ENCODE assay signal across 9 mouse cellular contexts in genomic region chr1:181246487-181247138, GRCm38 (mm10). TPM values are rescaled to one million over a fixed set of nuclear protein-coding genes. Genes with fewer than 3 reads are reported as not detected.
DNase-seq lines count a peak whose midpoint lies in the region; ATAC-seq and TF ChIP-seq lines count a peak whose summit lies in the region.
"Had no signal": no experiment of that assay in that cellular context is flagged by ENCODE, and none has a peak within 500 bp of the region (broad histone marks: within the 10 kb centered on the region; RNA-seq: fewer than 3 reads in every experiment).

No protein-coding gene starts in this region.

- peaks cover 14% of the 10 kb centered on the region; the same call in 1 of the 2 replicates for H3K4me1 ChIP-seq in hindbrain, embryonic 10.5 days (replicated peaks)
- no peaks in the 10 kb centered on the region for H3K4me1 ChIP-seq in hindbrain, postnatal 0 days (ENCODE audit: insufficient read depth, low read length)
- H3K4me1 ChIP-seq in G1E (ENCODE audit: insufficient read depth, low read depth, low read length) = peaks cover 28% of the 10 kb centered on the region
- H3K4me1 ChIP-seq in liver, embryonic 15.5 days (replicated peaks) = peaks cover 64% of the 10 kb centered on the region
- no peaks in the 10 kb centered on the region for H3K4me1 ChIP-seq in forebrain, embryonic 11.5 days (replicated peaks; ENCODE audit: control insufficient read depth, insufficient read depth, low read length)
- H3K4me1 ChIP-seq: midbrain, embryonic 15.5 days had no signal

- H3K36me3 ChIP-seq in hindbrain, embryonic 10.5 days = no peaks in the 10 kb centered on the region
- no peaks in the 10 kb centered on the region for H3K36me3 ChIP-seq in hindbrain, postnatal 0 days (ENCODE audit: insufficient read depth, low read length)
- H3K36me3 ChIP-seq in G1E (replicated peaks) = no peaks in the 10 kb centered on the region
- no peaks in the 10 kb centered on the region for H3K36me3 ChIP-seq in liver, embryonic 15.5 days (replicated peaks)
- no peaks in the 10 kb centered on the region for H3K36me3 ChIP-seq in forebrain, embryonic 11.5 days (ENCODE audit: control insufficient read depth, insufficient read depth, low read length)
- H3K36me3 ChIP-seq: midbrain, embryonic 15.5 days had no signal

- ATAC-seq in hindbrain, postnatal 0 days = no peak
- peak; percentile 29; the same call in 1 of the 2 replicates for ATAC-seq in G1E (ENCODE audit: extremely low read depth, insufficient number of reproducible peaks, low FRiP score, poor library complexity, severe bottlenecking)
- peak; percentile 75 for ATAC-seq in liver, embryonic 15.5 days (ENCODE audit: insufficient read depth)
- ATAC-seq in forebrain, embryonic 11.5 days (replicated peaks; ENCODE audit: low FRiP score) = no peak
- ATAC-seq: midbrain, embryonic 15.5 days had no signal

- H3K4me3 ChIP-seq in hindbrain, embryonic 10.5 days = no peak overlapping the region
- no peak overlapping the region for H3K4me3 ChIP-seq in hindbrain, postnatal 0 days (ENCODE audit: low read length)
- no peak overlapping the region; the same call in 1 of the 2 replicates for H3K4me3 ChIP-seq in G1E (ENCODE audit: low read depth, low read length)
- peak overlapping the region; percentile 21 for H3K4me3 ChIP-seq in liver, embryonic 15.5 days (replicated peaks)
- H3K4me3 ChIP-seq in forebrain, embryonic 11.5 days (ENCODE audit: low read depth, low read length) = no peak overlapping the region
- H3K4me3 ChIP-seq: midbrain, embryonic 15.5 days had no signal

- H3K27ac ChIP-seq in hindbrain, embryonic 10.5 days = peak overlapping the region; percentile 59
- H3K27ac ChIP-seq in hindbrain, postnatal 0 days = no peak overlapping the region
- peak overlapping the region; percentile 94 for H3K27ac ChIP-seq in liver, embryonic 15.5 days (replicated peaks)
- H3K27ac ChIP-seq in forebrain, embryonic 11.5 days (ENCODE audit: low read depth, low read length) = no peak overlapping the region
- H3K27ac ChIP-seq: midbrain, embryonic 15.5 days had no signal

- WGBS in hindbrain, embryonic 10.5 days = 53% methylated on average over 7 of the region's 7 CpGs
- WGBS in hindbrain, postnatal 0 days = 41% methylated on average over 7 of the region's 7 CpGs
- WGBS in liver, embryonic 15.5 days (ENCODE audit: insufficient replicate concordance) = 6% methylated on average over 7 of the region's 7 CpGs
- 57% methylated on average over 7 of the region's 7 CpGs for WGBS in forebrain, embryonic 11.5 days

- H3K9ac ChIP-seq in hindbrain, postnatal 0 days (replicated peaks; ENCODE audit: low read length) = no peak overlapping the region
- H3K9ac ChIP-seq in liver, embryonic 15.5 days = peak overlapping the region; percentile 55
- no peak overlapping the region for H3K9ac ChIP-seq in forebrain, embryonic 11.5 days (ENCODE audit: low read length)
- H3K9ac ChIP-seq: midbrain, embryonic 15.5 days had no signal

- DNase-seq in hindbrain, embryonic 10.5 days (ENCODE audit: low spot score) = no peak
- DNase-seq in hindbrain, postnatal 0 days (ENCODE audit: low spot score) = no peak
- no peak for DNase-seq in G1E (ENCODE audit: low spot score)
- DNase-seq in c-Kit-positive CD71-positive TER-119-positive erythroid progenitor cells, embryonic 14.5 days (ENCODE audit: low spot score) = peak; percentile 72
- DNase-seq in ovary, postnatal 14 days (ENCODE audit: low spot score) = no peak
- DNase-seq in forebrain, embryonic 11.5 days (ENCODE audit: low spot score) = no peak
- DNase-seq in cerebellum, adult 9-10 months = no peak

- H3K9me3 ChIP-seq in hindbrain, embryonic 10.5 days = no peaks in the 10 kb centered on the region
- H3K9me3 ChIP-seq in hindbrain, postnatal 0 days (ENCODE audit: low read length) = no peaks in the 10 kb centered on the region
- H3K9me3 ChIP-seq in G1E (replicated peaks) = peaks cover 3% of the 10 kb centered on the region
- H3K9me3 ChIP-seq in liver, embryonic 15.5 days (replicated peaks) = no peaks in the 10 kb centered on the region
- H3K9me3 ChIP-seq in forebrain, embryonic 11.5 days (ENCODE audit: control insufficient read depth, low read length) = no peaks in the 10 kb centered on the region
- H3K9me3 ChIP-seq: midbrain, embryonic 15.5 days had no signal

- no peak overlapping the region for H3K4me2 ChIP-seq in hindbrain, postnatal 0 days (ENCODE audit: low read depth, low read length)
- peak overlapping the region; percentile 58 for H3K4me2 ChIP-seq in liver, embryonic 15.5 days
- no peak overlapping the region for H3K4me2 ChIP-seq in forebrain, embryonic 11.5 days (ENCODE audit: low read depth, low read length, severe bottlenecking)
- H3K4me2 ChIP-seq: midbrain, embryonic 15.5 days had no signal

- no peak for TF ChIP-seq CTCF in hindbrain, postnatal 0 days (IDR thresholded peaks at IDR 0.05; ENCODE audit: low read depth)
- TF ChIP-seq CTCF in G1E (IDR thresholded peaks at IDR 0.05; ENCODE audit: low read depth, low read length) = no peak

- no peaks in the 10 kb centered on the region for H3K27me3 ChIP-seq in hindbrain, embryonic 10.5 days (ENCODE audit: insufficient read depth, poor library complexity, severe bottlenecking)
- no peaks in the 10 kb centered on the region for H3K27me3 ChIP-seq in hindbrain, postnatal 0 days (ENCODE audit: insufficient read depth, low read length)
- H3K27me3 ChIP-seq in G1E (ENCODE audit: insufficient read depth, low read length) = peaks cover 39% of the 10 kb centered on the region
- no peaks in the 10 kb centered on the region for H3K27me3 ChIP-seq in liver, embryonic 15.5 days
- no peaks in the 10 kb centered on the region for H3K27me3 ChIP-seq in forebrain, embryonic 11.5 days (ENCODE audit: control insufficient read depth, insufficient read depth, low read length)
- H3K27me3 ChIP-seq: midbrain, embryonic 15.5 days had no signal

RNA-seq across cellular contexts. Expression of gene Wdr26, which starts 34.8 kb away (rescaled TPM):
- polyA plus RNA-seq in hindbrain, embryonic 10.5 days (2016; fragmentation: Nextera tagmentation; extraction: Ambion mirVana) = 25.6 and 30.3 TPM in 2 replicates
- total RNA-seq in hindbrain, postnatal 0 days (2014; rRNA removed) = 40.1 and 47.0 TPM in 2 replicates
- 45.3 and 47.4 TPM in 2 replicates for polyA plus RNA-seq in hindbrain, postnatal 0 days (2015; fragmentation: Nextera tagmentation; extraction: Ambion mirVana)
- total RNA-seq in G1E (2014; fragmentation: Nextera tagmentation) (239 and 297 TPM in 2 replicates), G1E (2017) (96.4 and 101 TPM in 2 replicates)
- 28.1 and 39.9 TPM in 2 replicates for polyA plus RNA-seq in G1E (2012)
- polyA plus RNA-seq in liver, embryonic 15.5 days (2015; fragmentation: Nextera tagmentation; extraction: Ambion mirVana) = 40.8 and 45.0 TPM in 2 replicates
- polyA plus RNA-seq in forebrain, embryonic 11.5 days (2014; fragmentation: Nextera tagmentation; extraction: Ambion mirVana) = 34.1 and 45.0 TPM in 2 replicates

Comparison
In these comparisons a context has a peak if more than half of its experiments do, and no peak if none do; other contexts are left out.
1. H3K27ac ChIP-seq: peak in hindbrain, embryonic 10.5 days (single experiment) and liver, embryonic 15.5 days (single experiment); none in hindbrain, postnatal 0 days (single experiment) and forebrain, embryonic 11.5 days (single experiment).
2. ATAC-seq: peak in G1E (single experiment) and liver, embryonic 15.5 days (single experiment); none in hindbrain, postnatal 0 days (single experiment) and forebrain, embryonic 11.5 days (single experiment).